Mouse (Mus musculus) stomach, embryonic 16.5 days (tissue): ENCODE measurements around the gene March4. TPM values are rescaled to one million over a fixed set of nuclear protein-coding genes. Genes with fewer than 3 reads are reported as not detected.

Source experiments
- ATAC-seq: fragments of 200-750 bp; cut with Nextera tagmentation; 2 replicates; pipeline ENCODE4 v1.8.0; 2017; ENCODE audit warnings: moderate number of reproducible peaks, moderate TSS enrichment; ENCODE audit not compliant: insufficient read depth, low FRiP score
- H3K27ac ChIP-seq: fragments of 300-500 bp; sonication (generic); 2 replicates; pipeline ENCODE4 v1.5.1; 2014; ENCODE audit warnings: low read length
- H3K27me3 ChIP-seq: fragments of 300-500 bp; sonication (generic); 2 replicates; pipeline ENCODE4 v1.6.1; 2014; ENCODE audit warnings: low read length, control low read depth, mixed read lengths; ENCODE audit not compliant: control insufficient read depth, insufficient read depth
- H3K36me3 ChIP-seq: fragments of 300-500 bp; sonication (generic); 2 replicates; pipeline ENCODE4 v1.6.1; 2014; ENCODE audit warnings: low read length; ENCODE audit not compliant: control insufficient read depth, insufficient read depth
- H3K4me1 ChIP-seq: fragments of 300-500 bp; sonication (generic); 2 replicates; pipeline ENCODE4 v1.6.1; 2014; ENCODE audit warnings: low read length, control low read depth, mixed read lengths; ENCODE audit not compliant: control insufficient read depth, insufficient read depth
- H3K4me2 ChIP-seq: fragments of 300-500 bp; sonication (generic); 2 replicates; pipeline ENCODE4 v1.6.1; 2014; ENCODE audit warnings: low read depth, low read length, mixed read lengths
- H3K4me3 ChIP-seq: fragments of 300-500 bp; sonication (generic); replicated peaks from 2 replicates; pipeline ENCODE4 v1.5.1; 2014; ENCODE audit warnings: mild to moderate bottlenecking, low read length
- H3K9ac ChIP-seq: fragments of 300-500 bp; sonication (generic); 2 replicates; pipeline ENCODE4 v1.6.1; 2014; ENCODE audit warnings: low read length
- H3K9me3 ChIP-seq: fragments of 300-500 bp; sonication (generic); replicated peaks from 2 replicates; pipeline ENCODE4 v1.6.1; 2016; ENCODE audit warnings: low read length, control low read depth; ENCODE audit not compliant: control insufficient read depth
- WGBS: fragments of 180-500 bp; shearing (Covaris S2); extraction: QIAGEN DNeasy Blood & Tissue Kit; methylation state at CpG from one replicate; pipeline ENCODE4 v1.1.7; 2014; 5-methylcytosine and 5-hydroxymethylcytosine counted together
- polyA plus RNA-seq: library from polyadenylated mRNA; unstranded; fragments of >200 nt; fragmentation: Nextera tagmentation; extraction: Ambion mirVana; gene quantifications from 2 replicates; pipeline ENCODE4 v1.2.1, GENCODE M21; 2015

The March4 gene
- polyA plus RNA-seq, 1 experiment from 2014 or later: 0.14 TPM

DNA sequence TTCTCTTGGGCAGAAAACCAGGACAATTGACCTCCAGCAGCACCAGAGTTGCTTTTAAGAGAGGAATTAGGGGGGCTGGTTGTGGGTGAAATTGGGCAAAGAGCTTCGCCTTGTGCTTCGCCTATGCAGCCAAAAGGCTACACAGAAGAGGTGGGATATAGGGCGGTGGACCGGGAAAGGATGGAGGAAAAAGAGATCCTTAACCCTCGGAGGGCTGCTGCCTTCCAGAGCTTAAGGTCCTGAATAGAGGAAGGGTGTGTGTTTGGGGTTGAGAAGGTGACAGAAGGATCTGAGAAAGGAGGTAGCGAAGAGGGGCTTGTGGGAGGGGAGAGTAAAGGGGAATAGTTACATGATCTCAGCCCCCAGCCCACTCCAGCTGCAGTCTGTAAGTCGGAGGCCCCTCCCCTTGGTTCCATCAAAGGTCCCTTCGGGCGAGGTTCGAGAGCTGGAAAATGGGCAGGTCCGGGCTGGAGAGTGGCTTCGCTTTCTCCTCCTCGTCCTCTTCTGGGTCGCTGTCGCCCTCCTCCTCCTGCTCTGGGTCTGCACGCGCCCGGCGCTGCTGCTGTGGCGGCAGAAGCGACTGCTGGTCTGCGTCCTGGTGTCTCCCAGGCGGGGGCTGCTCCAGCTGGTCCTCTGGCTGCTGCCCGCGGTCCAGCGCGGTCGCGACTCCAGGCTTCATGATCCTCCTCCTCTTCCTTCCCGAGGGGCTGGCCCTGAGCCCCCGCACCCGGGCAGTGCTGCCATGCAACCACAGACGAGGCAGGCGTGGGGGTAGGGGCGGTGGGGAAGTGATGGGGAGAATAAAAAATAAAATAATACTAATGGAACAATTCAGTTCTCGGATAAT, 782 bp downstream of the March4 start:
- no peaks in the 10 kb centered on the region for H3K4me1 ChIP-seq
- 3% methylated on average over 36 of the region's 36 CpGs for WGBS
- H3K36me3 ChIP-seq: no peaks in the 10 kb centered on the region
- H3K27me3 ChIP-seq: peaks cover 27% of the 10 kb centered on the region
- H3K4me2 ChIP-seq: peak overlapping the region; percentile 55
- H3K4me3 ChIP-seq: peak overlapping the region; percentile 39
- no peak overlapping the region for H3K9ac ChIP-seq
- H3K27ac ChIP-seq: no peak overlapping the region
- peak; percentile 16; the same call in 1 of the 2 replicates for ATAC-seq
- no peaks in the 10 kb centered on the region for H3K9me3 ChIP-seq

- Histone ChIP-seq H3K9me3 (no peaks in the 10 kb centered on the region), H3K4me3 (no peak overlapping the region), H3K4me1 (no peaks in the 10 kb centered on the region), H3K36me3 (no peaks in the 10 kb centered on the region), H3K27ac (no peak overlapping the region), H3K27me3 (peaks cover 27% of the 10 kb centered on the region), H3K9ac (no peak overlapping the region), H3K4me2 (no peak overlapping the region)
- ATAC-seq: no peak
Observed at GRCm38 (mm10) chr1:72533439-72533838, 3.3 kb downstream of the March4 start.

DNA sequence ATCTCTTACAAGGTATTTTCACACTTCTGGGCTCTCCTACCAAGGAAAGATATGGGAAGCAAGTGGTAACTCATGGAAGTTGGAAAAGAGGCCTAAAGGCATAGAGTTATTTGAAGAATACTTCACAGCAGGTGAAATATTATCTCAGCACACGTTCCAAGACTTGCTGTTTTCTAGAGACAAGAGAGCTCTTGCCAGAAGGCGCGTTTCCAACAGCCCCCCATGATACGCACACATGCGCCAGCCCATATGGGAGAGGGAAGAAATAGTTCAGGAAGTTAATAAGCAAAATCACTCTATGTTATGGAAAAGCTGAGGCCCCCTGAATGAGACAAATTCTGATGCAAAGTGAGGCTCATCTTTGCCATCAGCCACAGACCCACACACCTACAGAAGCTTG, 3.8 kb downstream of the March4 start:
- no peak for ATAC-seq

DNA sequence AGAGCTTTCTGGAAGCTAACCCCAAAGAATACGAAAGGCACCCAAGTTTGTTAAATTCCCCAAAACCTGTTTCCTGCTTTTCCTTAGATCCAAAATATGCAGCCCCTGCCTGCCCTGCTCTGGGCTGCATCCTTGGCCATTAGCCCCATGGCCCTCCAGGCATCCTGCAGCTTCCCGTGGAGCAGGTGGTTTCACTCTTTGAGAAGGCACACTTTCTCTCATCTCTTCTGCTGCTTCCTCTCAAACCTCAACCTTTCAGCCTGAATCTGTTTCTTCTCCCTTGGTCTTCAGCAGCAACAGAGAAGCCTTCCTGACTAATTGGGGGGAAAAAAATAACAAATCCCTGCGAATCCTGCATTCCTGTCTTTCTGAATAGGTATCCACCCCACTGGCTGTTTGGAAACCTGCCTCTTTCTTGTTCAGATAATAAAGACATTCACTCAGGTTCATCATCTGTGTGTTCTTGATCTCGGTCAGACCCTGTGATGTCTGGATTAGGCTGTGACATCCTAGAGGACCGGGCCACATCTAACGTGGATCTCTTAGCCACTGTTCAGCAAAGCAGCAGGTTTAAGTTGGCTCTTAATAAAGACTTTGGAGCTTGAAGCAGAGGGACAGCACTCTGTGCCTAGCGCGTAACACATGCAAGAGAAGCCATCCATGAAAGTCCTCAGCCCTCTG, 6.1 kb downstream of the March4 start:
- Histone ChIP-seq H3K4me1 (no peaks in the 10 kb centered on the region), H3K36me3 (no peaks in the 10 kb centered on the region), H3K9me3 (no peaks in the 10 kb centered on the region), H3K27ac (no peak overlapping the region), H3K4me2 (no peak overlapping the region), H3K9ac (no peak overlapping the region), H3K4me3 (no peak overlapping the region), H3K27me3 (peaks cover 16% of the 10 kb centered on the region)
- no peak for ATAC-seq
- 73% methylated on average over 8 of the region's 8 CpGs for WGBS

More for the DNA sequence above, 3.8 kb downstream of the March4 start:
- Histone ChIP-seq H3K36me3 (no peaks in the 10 kb centered on the region), H3K4me1 (no peaks in the 10 kb centered on the region), H3K9ac (no peak overlapping the region), H3K4me3 (no peak overlapping the region), H3K27ac (no peak overlapping the region), H3K27me3 (peaks cover 23% of the 10 kb centered on the region), H3K4me2 (no peak overlapping the region), H3K9me3 (no peaks in the 10 kb centered on the region)
- whole genome bisulfite sequencing: 78% methylated on average over 5 of the region's 5 CpGs

DNA sequence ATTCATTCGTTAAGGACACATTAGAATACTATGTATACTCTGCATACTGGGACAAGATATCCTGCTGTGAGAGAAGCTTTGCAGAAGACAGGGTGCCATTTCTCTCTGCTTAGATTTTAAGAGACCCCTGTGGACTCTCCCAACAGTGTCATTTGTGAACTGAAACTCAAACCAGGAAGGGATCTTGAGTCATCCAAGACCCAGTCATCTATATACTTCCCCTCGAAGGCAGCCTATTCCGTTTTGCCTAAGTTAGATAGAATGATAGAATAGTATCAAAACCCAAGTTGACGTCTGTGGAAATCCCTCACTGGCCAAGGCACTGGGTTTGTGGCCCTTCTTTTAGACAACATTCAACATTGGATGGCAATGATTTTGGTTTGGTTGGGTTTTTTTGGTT, 7.5 kb downstream of the March4 start:
- no peak overlapping the region for H3K4me3 ChIP-seq
- no peak for ATAC-seq
- H3K27me3 ChIP-seq: 0 out of 2 replicates have a peak, but pooled peaks cover under 1% of the 10 kb centered on the region
- no peaks in the 10 kb centered on the region for H3K9me3 ChIP-seq
- no peak overlapping the region for H3K4me2 ChIP-seq
- no peaks in the 10 kb centered on the region for H3K4me1 ChIP-seq
- H3K27ac ChIP-seq: no peak overlapping the region
- H3K36me3 ChIP-seq: no peaks in the 10 kb centered on the region
- no peak overlapping the region for H3K9ac ChIP-seq
- WGBS: 87% methylated on average over 4 of the region's 4 CpGs

- Histone ChIP-seq H3K27ac (no peak overlapping the region), H3K9me3 (no peaks in the 10 kb centered on the region), H3K4me1 (no peaks in the 10 kb centered on the region), H3K9ac (no peak overlapping the region), H3K4me3 (no peak overlapping the region), H3K36me3 (no peaks in the 10 kb centered on the region), H3K4me2 (no peak overlapping the region), H3K27me3 (no peaks in the 10 kb centered on the region)
- ATAC-seq: no peak
- 34% methylated on average over 6 of the region's 6 CpGs for WGBS
Observed at GRCm38 (mm10) chr1:72523601-72524000, 13.1 kb downstream of the March4 start.

DNA sequence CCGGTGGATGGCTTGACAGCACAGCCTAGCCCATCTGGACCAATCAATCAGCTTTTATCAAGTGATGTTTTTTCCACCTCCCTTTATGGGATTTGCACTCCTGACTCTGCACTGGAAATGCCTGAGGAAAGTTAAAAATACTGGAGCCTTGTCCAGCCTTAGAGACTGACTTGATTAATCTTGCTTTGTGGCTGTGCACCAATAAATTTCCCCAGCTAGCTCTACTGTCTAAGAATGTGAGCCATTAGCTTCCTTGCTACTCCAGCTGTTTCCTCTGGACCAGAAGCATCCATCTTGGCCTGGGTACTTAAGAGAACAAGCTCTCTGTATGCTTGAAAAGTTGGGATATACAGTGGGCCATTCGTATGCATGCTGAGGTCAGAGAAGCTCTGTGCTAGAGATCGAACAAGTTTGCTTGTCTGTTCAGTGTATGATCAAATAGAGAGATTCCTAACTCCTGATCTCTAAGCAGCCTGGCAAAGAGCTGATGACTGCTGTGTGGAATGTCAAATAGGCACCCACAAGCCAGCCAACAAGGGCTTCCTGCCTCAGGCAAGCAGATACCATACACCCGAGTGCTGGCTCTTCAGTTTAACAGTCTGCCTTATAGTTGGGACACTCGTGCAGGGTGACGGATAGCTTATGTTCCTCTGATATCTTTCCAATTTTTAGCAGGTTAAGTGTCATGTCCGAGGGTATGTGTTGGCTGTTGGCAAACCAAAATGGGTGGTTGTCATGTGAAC, 25.8 kb downstream of the March4 start:
- Histone ChIP-seq H3K4me1 (no peaks in the 10 kb centered on the region; the same call in 1 of the 2 replicates), H3K9me3 (no peaks in the 10 kb centered on the region), H3K27me3 (no peaks in the 10 kb centered on the region), H3K4me3 (no peak overlapping the region), H3K4me2 (no peak overlapping the region), H3K9ac (no peak overlapping the region), H3K27ac (no peak overlapping the region), H3K36me3 (no peaks in the 10 kb centered on the region)
- no peak for ATAC-seq
- WGBS: 51% methylated on average over 7 of the region's 7 CpGs

- WGBS: 75% methylated on average over 4 of the region's 4 CpGs
- no peak overlapping the region for H3K4me3 ChIP-seq
- ATAC-seq: no peak
- no peaks in the 10 kb centered on the region; the same call in 1 of the 2 replicates for H3K4me1 ChIP-seq
- no peak overlapping the region for H3K9ac ChIP-seq
- H3K27ac ChIP-seq: no peak overlapping the region
- no peaks in the 10 kb centered on the region for H3K36me3 ChIP-seq
- no peaks in the 10 kb centered on the region for H3K9me3 ChIP-seq
- H3K4me2 ChIP-seq: no peak overlapping the region
- no peaks in the 10 kb centered on the region for H3K27me3 ChIP-seq
Observed at GRCm38 (mm10) chr1:72509551-72509950, 27.2 kb downstream of the March4 start.

- Histone ChIP-seq H3K27ac (no peak overlapping the region), H3K27me3 (no peaks in the 10 kb centered on the region), H3K36me3 (no peaks in the 10 kb centered on the region), H3K4me1 (no peaks in the 10 kb centered on the region; the same call in 1 of the 2 replicates), H3K9ac (no peak overlapping the region), H3K4me3 (no peak overlapping the region), H3K9me3 (no peaks in the 10 kb centered on the region), H3K4me2 (no peak overlapping the region)
- no peak for ATAC-seq
- 71% methylated on average over 2 of the region's 2 CpGs for WGBS
Observed at GRCm38 (mm10) chr1:72507670-72508069, 29.1 kb downstream of the March4 start.
